Mouse (Mus musculus) forebrain, embryonic 13.5 days (tissue): ENCODE results near the gene Gdap2. TPM values are rescaled to one million over a fixed set of nuclear protein-coding genes. Genes with fewer than 3 reads are reported as not detected.

ENCODE experiments used
- polyA plus RNA-seq: library from polyadenylated mRNA; unstranded; fragments of >200 nt; fragmentation: Nextera tagmentation; extraction: Ambion mirVana; gene quantifications from 2 replicates; pipeline ENCODE4 v1.2.1, GENCODE M21; 2015

Gene Gdap2
- polyA plus RNA-seq, 1 experiment from 2014 or later: 37.2 TPM

Other genes starting within 250 kb of the Gdap2 start
- gene Wdr3, start within 50 bp of the Gdap2 start, polyA plus RNA-seq: 49.4 and 50.7 TPM in 2 replicates